Mouse (Mus musculus) lung, embryonic 16.5 days (tissue): ENCODE results near the gene Jazf1. TPM values are rescaled to one million over a fixed set of nuclear protein-coding genes. Genes with fewer than 3 reads are reported as not detected.

ENCODE experiments used
- ATAC-seq: fragments of 200-750 bp; cut with Nextera tagmentation; 2 replicates; pipeline ENCODE4 v1.8.0; 2017; ENCODE audit warnings: low read depth, mild to moderate bottlenecking, moderate library complexity
- H3K27ac ChIP-seq: fragments of 300-500 bp; sonication (generic); 2 replicates; pipeline ENCODE4 v1.5.1; 2014; ENCODE audit warnings: mild to moderate bottlenecking, control low read depth, low read length
- H3K27me3 ChIP-seq: fragments of 300-500 bp; sonication (generic); 2 replicates; pipeline ENCODE4 v1.6.1; 2014; ENCODE audit warnings: low read depth, low read length, mixed read lengths; ENCODE audit not compliant: control insufficient read depth, insufficient read depth
- H3K36me3 ChIP-seq: fragments of 300-500 bp; sonication (generic); 2 replicates; pipeline ENCODE4 v1.6.1; 2014; ENCODE audit warnings: low read length; ENCODE audit not compliant: control insufficient read depth, insufficient read depth
- H3K4me1 ChIP-seq: fragments of 300-500 bp; sonication (generic); replicated peaks from 2 replicates; pipeline ENCODE4 v1.6.1; 2014; ENCODE audit warnings: low read length, mixed read lengths; ENCODE audit not compliant: control insufficient read depth, insufficient read depth
- H3K4me2 ChIP-seq: fragments of 300-500 bp; sonication (generic); 2 replicates; pipeline ENCODE4 v1.6.1; 2014; ENCODE audit warnings: low read depth, low read length, control low read depth
- H3K4me3 ChIP-seq: fragments of 300-500 bp; sonication (generic); 2 replicates; pipeline ENCODE4 v1.5.1; 2014; ENCODE audit warnings: mild to moderate bottlenecking, low read length, control low read depth
- H3K9ac ChIP-seq: fragments of 300-500 bp; sonication (generic); 2 replicates; pipeline ENCODE4 v1.6.1; 2014; ENCODE audit warnings: low read length, control low read depth
- H3K9me3 ChIP-seq: fragments of 300-500 bp; sonication (generic); 2 replicates; pipeline ENCODE4 v1.6.1; 2016; ENCODE audit warnings: low read length; ENCODE audit not compliant: control insufficient read depth
- WGBS: fragments of 180-500 bp; shearing (Covaris S2); extraction: QIAGEN DNeasy Blood & Tissue Kit; methylation state at CpG from one replicate; pipeline ENCODE4 v1.1.7; 2014; 5-methylcytosine and 5-hydroxymethylcytosine counted together
- polyA plus RNA-seq: library from polyadenylated mRNA; unstranded; fragments of >200 nt; fragmentation: Nextera tagmentation; extraction: Ambion mirVana; gene quantifications from 2 replicates; pipeline ENCODE4 v1.2.1, GENCODE M21; 2015

The Jazf1 gene
- polyA plus RNA-seq, 1 experiment from 2014 or later = 5.3 TPM

DNA sequence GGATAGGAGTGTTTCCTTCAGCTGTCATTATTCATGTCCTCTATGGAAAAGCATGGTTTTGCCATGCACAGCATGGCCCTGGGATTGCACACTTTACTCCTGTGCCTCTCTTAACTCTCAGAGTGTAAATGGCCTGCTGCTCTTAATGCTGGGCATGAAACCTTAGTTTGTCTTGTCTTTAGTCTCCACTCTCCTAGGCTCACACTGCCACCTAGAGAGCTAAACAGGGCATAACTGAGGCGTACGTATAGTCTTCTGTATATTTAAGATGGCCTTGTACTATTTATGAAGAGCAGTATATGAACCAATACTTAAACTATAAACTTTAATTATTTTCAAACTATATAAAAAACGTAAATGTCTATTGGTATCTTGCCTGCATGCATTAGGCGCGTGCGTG is 86.3 kb downstream of the Jazf1 start:
- no peak overlapping the region for H3K4me3 ChIP-seq
- no peaks in the 10 kb centered on the region for H3K4me1 ChIP-seq
- H3K36me3 ChIP-seq = no peaks in the 10 kb centered on the region
- no peaks in the 10 kb centered on the region for H3K9me3 ChIP-seq
- no peak overlapping the region for H3K27ac ChIP-seq
- no peak overlapping the region for H3K9ac ChIP-seq
- no peaks in the 10 kb centered on the region for H3K27me3 ChIP-seq
- no peak overlapping the region for H3K4me2 ChIP-seq
- WGBS = 85% methylated on average over 6 of the region's 6 CpGs
- no peak for ATAC-seq

DNA sequence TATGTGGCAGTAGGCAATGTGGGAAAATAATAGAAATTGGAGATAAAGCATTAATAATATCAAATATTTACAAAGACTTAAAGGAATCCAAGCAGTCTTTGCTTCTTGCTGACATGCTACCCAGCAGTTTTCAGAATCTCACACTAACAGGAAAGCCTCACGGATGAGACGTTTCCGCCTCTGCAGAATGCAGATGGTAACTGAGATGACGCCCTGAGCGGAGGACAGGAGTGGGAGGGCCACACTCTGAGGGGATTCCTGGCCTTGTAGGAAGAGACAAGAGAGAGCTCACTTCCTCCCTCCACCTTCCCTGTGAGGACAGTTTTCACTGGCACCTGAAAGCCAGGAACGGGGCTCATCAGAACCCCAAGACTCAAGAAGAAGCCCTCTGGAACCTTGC is 88.9 kb downstream of the Jazf1 start:
- Histone ChIP-seq H3K4me3 (no peak overlapping the region), H3K27me3 (no peaks in the 10 kb centered on the region), H3K4me2 (no peak overlapping the region), H3K36me3 (no peaks in the 10 kb centered on the region), H3K9me3 (no peaks in the 10 kb centered on the region), H3K4me1 (no peaks in the 10 kb centered on the region), H3K27ac (no peak overlapping the region), H3K9ac (no peak overlapping the region)
- 88% methylated on average over 6 of the region's 6 CpGs for WGBS
- ATAC-seq = no peak

DNA sequence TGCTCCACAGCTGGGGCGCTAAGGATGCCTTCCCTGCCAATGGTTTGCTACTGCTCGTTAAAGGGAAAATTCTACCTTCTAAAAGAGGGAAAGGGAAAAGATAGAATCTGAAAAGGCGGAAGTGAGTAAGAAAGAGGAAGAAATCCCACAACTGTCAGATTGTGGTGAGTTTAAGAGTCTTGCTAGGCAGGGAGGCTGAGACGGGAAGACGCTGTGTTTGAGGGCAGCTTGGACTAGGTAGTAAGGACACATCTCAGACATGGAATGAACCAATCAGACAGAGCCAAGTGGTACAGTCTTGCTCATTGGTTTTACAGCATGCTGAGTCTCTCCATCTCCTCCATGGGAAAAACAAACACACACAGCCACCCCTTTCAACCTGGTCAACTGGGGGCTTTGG is 95.1 kb downstream of the Jazf1 start:
- Histone ChIP-seq H3K36me3 (no peaks in the 10 kb centered on the region), H3K9me3 (no peaks in the 10 kb centered on the region), H3K9ac (no peak overlapping the region), H3K4me1 (no peaks in the 10 kb centered on the region), H3K4me2 (no peak overlapping the region), H3K27me3 (no peaks in the 10 kb centered on the region), H3K4me3 (no peak overlapping the region), H3K27ac (no peak overlapping the region)
- 86% methylated on average over 5 of the region's 5 CpGs for WGBS
- no peak for ATAC-seq

- Histone ChIP-seq H3K9me3 (no peaks in the 10 kb centered on the region), H3K36me3 (no peaks in the 10 kb centered on the region), H3K4me2 (no peak overlapping the region), H3K4me3 (no peak overlapping the region), H3K27me3 (no peaks in the 10 kb centered on the region), H3K9ac (no peak overlapping the region), H3K27ac (no peak overlapping the region), H3K4me1 (no peaks in the 10 kb centered on the region)
- ATAC-seq = no peak
- 72% methylated on average over 7 of the region's 7 CpGs for WGBS
Measured at GRCm38 (mm10) chr6:52972138-52972537, 96.3 kb downstream of the Jazf1 start.

DNA sequence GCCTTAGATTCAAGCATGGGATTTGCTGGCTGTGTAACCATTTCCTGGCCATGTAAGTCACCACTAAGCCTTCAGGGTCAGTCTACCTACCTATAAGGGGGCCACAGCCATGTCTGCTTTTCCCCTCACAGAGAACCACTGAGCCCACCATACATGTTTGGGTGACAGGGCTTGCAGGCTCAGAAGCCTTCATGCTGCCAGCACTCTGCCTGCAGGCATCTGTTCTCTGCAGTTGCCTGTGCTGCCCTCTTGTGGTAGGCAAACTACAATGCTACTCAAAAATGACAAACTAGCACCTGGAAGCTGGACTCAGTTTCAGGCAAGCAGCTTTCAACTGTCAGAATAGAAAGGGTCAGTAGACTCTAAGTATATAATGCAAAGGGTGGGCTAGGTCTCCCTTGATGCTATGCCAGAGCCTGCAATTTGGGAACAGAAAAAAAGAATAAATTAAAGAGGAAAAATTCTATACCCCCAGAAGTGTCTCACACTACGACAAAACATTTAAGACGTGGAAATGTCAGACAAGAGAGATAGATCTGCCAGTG is 98.6 kb downstream of the Jazf1 start:
- no peak overlapping the region for H3K9ac ChIP-seq
- 70% methylated on average over 2 of the region's 2 CpGs for WGBS
- no peak overlapping the region for H3K4me3 ChIP-seq
- peak; percentile 35; the same call in 1 of the 2 replicates for ATAC-seq
- H3K36me3 ChIP-seq = no peaks in the 10 kb centered on the region
- H3K27ac ChIP-seq = no peak overlapping the region
- H3K4me1 ChIP-seq = no peaks in the 10 kb centered on the region; the same call in 1 of the 2 replicates
- no peaks in the 10 kb centered on the region for H3K27me3 ChIP-seq
- no peaks in the 10 kb centered on the region for H3K9me3 ChIP-seq
- H3K4me2 ChIP-seq = no peak overlapping the region

DNA sequence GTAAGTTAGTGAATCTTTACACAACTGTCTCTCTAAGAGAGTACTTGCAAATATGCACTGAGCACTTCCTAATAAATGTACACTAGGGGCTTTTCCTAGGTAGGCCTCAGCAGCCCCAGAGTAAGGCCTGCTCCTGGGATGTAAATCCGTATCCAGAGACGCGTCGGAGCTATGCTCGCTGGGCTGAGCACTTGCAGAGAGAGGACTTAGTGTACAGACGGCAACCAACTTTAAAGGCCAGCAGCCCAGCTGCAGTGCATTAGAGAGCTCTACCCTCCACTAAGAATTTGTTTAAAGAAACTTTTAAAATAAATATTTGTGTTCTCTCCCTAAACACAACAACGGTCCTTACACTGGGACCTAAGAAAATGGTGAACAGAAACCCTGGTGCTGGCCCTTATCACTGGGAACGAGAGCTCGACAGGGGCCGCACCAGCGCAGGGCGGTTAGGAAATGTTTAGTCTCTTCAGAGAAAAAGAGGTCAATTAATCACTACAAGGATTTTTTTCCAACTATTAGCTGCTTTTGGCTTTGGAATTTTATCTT is 100.0 kb downstream of the Jazf1 start:
- Histone ChIP-seq H3K4me1 (peaks cover 4% of the 10 kb centered on the region), H3K27me3 (no peaks in the 10 kb centered on the region), H3K36me3 (no peaks in the 10 kb centered on the region), H3K9ac (no peak overlapping the region), H3K9me3 (no peaks in the 10 kb centered on the region), H3K27ac (peak overlapping the region; percentile 5; the same call in 1 of the 2 replicates), H3K4me2 (no peak overlapping the region), H3K4me3 (no peak overlapping the region)
- WGBS = 34% methylated on average over 12 of the region's 12 CpGs
- peak; percentile 64 for ATAC-seq

GRCm38 (mm10) chr6:52967557-52968270 is 100.7 kb downstream of the Jazf1 start:
- Histone ChIP-seq H3K9ac (no peak overlapping the region), H3K9me3 (no peaks in the 10 kb centered on the region), H3K27ac (no peak overlapping the region), H3K4me1 (peaks cover 11% of the 10 kb centered on the region), H3K36me3 (no peaks in the 10 kb centered on the region), H3K4me2 (no peak overlapping the region), H3K4me3 (no peak overlapping the region), H3K27me3 (no peaks in the 10 kb centered on the region)
- no peak for ATAC-seq
- 40% methylated on average over 10 of the region's 10 CpGs for WGBS

DNA sequence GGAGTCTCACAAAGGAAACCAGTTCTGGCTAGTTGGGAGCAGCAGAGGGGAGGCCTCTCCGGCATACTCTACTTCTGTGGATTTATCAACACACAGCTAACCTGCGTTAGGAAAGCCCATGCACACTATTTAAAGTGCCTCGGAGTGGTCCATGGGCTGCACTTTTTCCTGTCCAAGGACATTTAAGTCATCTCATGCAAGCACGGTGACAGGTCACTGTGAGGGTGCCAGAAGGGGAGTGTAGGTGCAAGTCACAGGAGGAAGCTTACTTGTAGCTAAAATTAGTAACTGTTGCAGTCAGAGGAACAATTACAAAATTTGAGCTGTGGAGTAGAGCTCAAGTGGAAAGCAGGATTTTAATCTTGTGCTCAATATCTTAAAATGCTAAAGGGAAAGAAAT is 102.4 kb downstream of the Jazf1 start:
- no peaks in the 10 kb centered on the region for H3K27me3 ChIP-seq
- H3K4me1 ChIP-seq = peaks cover 17% of the 10 kb centered on the region
- H3K4me3 ChIP-seq = no peak overlapping the region
- no peaks in the 10 kb centered on the region for H3K36me3 ChIP-seq
- no peak for ATAC-seq
- no peak overlapping the region for H3K4me2 ChIP-seq
- 33% methylated on average over 4 of the region's 4 CpGs for WGBS
- no peak overlapping the region for H3K27ac ChIP-seq
- H3K9me3 ChIP-seq = no peaks in the 10 kb centered on the region
- no peak overlapping the region for H3K9ac ChIP-seq

DNA sequence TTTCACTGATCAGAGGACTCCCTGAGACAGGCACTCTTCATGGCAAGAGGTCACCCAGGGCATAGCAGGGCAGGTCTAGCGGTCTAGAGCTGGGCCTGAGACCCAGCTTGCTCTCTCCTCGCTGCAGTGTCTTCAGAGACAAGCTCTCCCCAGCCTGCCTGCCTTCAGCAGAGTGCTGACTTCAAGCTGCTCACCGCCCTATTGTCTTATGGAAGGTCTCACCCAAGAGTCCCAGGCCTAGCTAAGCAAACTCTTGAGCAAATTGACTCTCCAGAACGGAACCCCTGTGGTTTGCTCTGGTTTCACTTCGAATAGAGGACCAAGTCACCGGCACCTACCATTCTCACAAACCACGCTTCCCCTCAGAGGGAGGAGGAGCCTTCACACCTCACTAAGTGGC is 103.1 kb downstream of the Jazf1 start:
- Histone ChIP-seq H3K4me1 (peaks cover 17% of the 10 kb centered on the region), H3K9ac (no peak overlapping the region), H3K4me3 (no peak overlapping the region), H3K27me3 (no peaks in the 10 kb centered on the region), H3K36me3 (no peaks in the 10 kb centered on the region), H3K9me3 (no peaks in the 10 kb centered on the region), H3K4me2 (no peak overlapping the region), H3K27ac (no peak overlapping the region)
- WGBS = 55% methylated on average over 7 of the region's 7 CpGs
- no peak for ATAC-seq
